Mouse (Mus musculus): ENCODE data around the gene Urb2. TPM values are rescaled to one million over a fixed set of nuclear protein-coding genes. Genes with fewer than 3 reads are reported as not detected.

The Urb2 gene
- polyA plus RNA-seq, 1 experiment from 2014 or later, result 5.7 TPM

MicroRNAs within 50 kb of the gene (microRNA counts, 519-probe panel; counts per million panel counts)
- microRNA mmu-miR-1967, result 2,036 counts per million, percentile 41 among the panel's probes with 10 or more counts

Small RNA genes lying within 50 kb of the gene (microRNA-seq; reads per million reads assigned to microRNA genes)
- not detected for gene Mir1967 (ENCODE audit: borderline number of aligned reads)

Other genes with a start within 250 kb of the Urb2 start
- 43.5 and 47.5 TPM in 2 replicates for gene Rab4a, start 215.5 kb upstream of the Urb2 start, polyA plus RNA-seq (2015; fragmentation: Nextera tagmentation; extraction: Ambion mirVana)
- gene Ccsap, start 161.3 kb upstream of the Urb2 start, polyA plus RNA-seq (2015; fragmentation: Nextera tagmentation; extraction: Ambion mirVana), result 4.9 and 6.5 TPM in 2 replicates
- gene Acta1, start 126.8 kb upstream of the Urb2 start, polyA plus RNA-seq (2015; fragmentation: Nextera tagmentation; extraction: Ambion mirVana), result 1,020 and 1,287 TPM in 2 replicates
- 27.3 and 29.6 TPM in 2 replicates for gene Nup133, start 72.2 kb upstream of the Urb2 start, polyA plus RNA-seq (2015; fragmentation: Nextera tagmentation; extraction: Ambion mirVana)
- 14.1 and 14.8 TPM in 2 replicates for gene Abcb10, start 38.4 kb upstream of the Urb2 start, polyA plus RNA-seq (2015; fragmentation: Nextera tagmentation; extraction: Ambion mirVana)
- gene Taf5l, start 111 bp upstream of the Urb2 start, polyA plus RNA-seq (2015; fragmentation: Nextera tagmentation; extraction: Ambion mirVana), result 36.0 and 36.2 TPM in 2 replicates
- 40.0 and 51.5 TPM in 2 replicates for gene Galnt2, start 209.9 kb downstream of the Urb2 start, polyA plus RNA-seq (2015; fragmentation: Nextera tagmentation; extraction: Ambion mirVana)

Data from embryonic facial prominence, embryonic 15.5 days (tissue).